Mouse (Mus musculus) kidney, adult 2 months (tissue): ENCODE results near the gene Zfp609.

Experiments used
- CTCF ChIP-seq: fragments of 200-500 bp; conservative IDR thresholded peaks from 2 replicates; pipeline ENCODE4 v1.5.1; 2011; ENCODE audit warnings: low read depth, mild to moderate bottlenecking, control low read depth, low read length, moderate library complexity, mixed read lengths; ENCODE audit not compliant: insufficient read depth, insufficient read length
- POLR2A ChIP-seq: fragments of 200-500 bp; IDR thresholded peaks from one replicate; pipeline ENCODE4 v1.6.1; 2011; ENCODE audit warnings: low read depth, low read length, control low read depth

- TF ChIP-seq CTCF (no peak), POLR2A (no peak)
These were observed 92.4 kb downstream of the Zfp609 start for GRCm38 (mm10) chr9:65734931-65735330.
